Mouse (Mus musculus) CH12.LX (cell line): Measurements from ENCODE around the gene Mogat1.

Experiments used
- CTCF ChIP-seq, 2 experiments: IDR thresholded peaks in 1 of 2; conservative IDR thresholded peaks in 1 of 2; 2 replicates each; pipeline ENCODE4 v1.5.1; 2011 to 2012; ENCODE audit warnings: low read depth in 2 of 2, low read length in 2 of 2, improper control_type of control experiment in 1 of 2, inconsistent platforms in 1 of 2, mild to moderate bottlenecking in 1 of 2, moderate library complexity in 1 of 2
- ELF1 ChIP-seq: IDR thresholded peaks from 2 replicates; pipeline ENCODE4 v1.6.1; 2014; ENCODE audit warnings: low read depth, mild to moderate bottlenecking, inconsistent platforms, low read length, improper control_type of control experiment
- EP300 ChIP-seq: IDR thresholded peaks from 2 replicates; pipeline ENCODE4 v1.6.1; 2011; ENCODE audit warnings: low read length, improper control_type of control experiment
- MAX ChIP-seq: IDR thresholded peaks from 2 replicates; pipeline ENCODE4 v1.6.1; 2011; ENCODE audit warnings: low read length, improper control_type of control experiment
- POLR2A ChIP-seq: IDR thresholded peaks from 2 replicates; pipeline ENCODE4 v1.6.1; 2011; ENCODE audit warnings: low read depth, mild to moderate bottlenecking, improper control_type of control experiment, low read length

- TF ChIP-seq MAX (no peak), EP300 (no peak), ELF1 (no peak), CTCF (conservative IDR thresholded peaks at IDR 0.05 in 1 of 2, IDR thresholded peaks at IDR 0.05 in 1 of 2; ENCODE audit: low read depth in 2 of 2, low read length in 2 of 2) (peak; percentile 88 to 100), POLR2A (no peak)
These were observed 14.5 kb downstream of the Mogat1 start for GRCm38 (mm10) chr1:78525189-78525886.
